Mouse (Mus musculus) layer of hippocampus, adult 8-10 months (tissue): ENCODE results near the gene Sipa1l2. TPM values are rescaled to one million over a fixed set of nuclear protein-coding genes. Genes with fewer than 3 reads are reported as not detected.

ENCODE experiments used
- DNase-seq, 2 experiments: peaks; one replicate each; pipeline ENCODE4 v3.0.0; 2022; ENCODE audit warnings: low spot score in 2 of 2
- total RNA-seq, 4 experiments: library from RNA; stranded (reverse); gene quantifications; 2 replicates each; pipeline ENCODE4 v1.2.4; 2022

The Sipa1l2 gene
- total RNA-seq, 4 experiments from 2014 or later: 55.3 to 61.5 (median 58.6) TPM

- no peak for DNase-seq
Measured at GRCm38 (mm10) chr8:125580426-125580825, 10.8 kb upstream of the Sipa1l2 start.

GRCm38 (mm10) chr8:125576127-125576526, 6.5 kb upstream of the Sipa1l2 start:
- DNase-seq: no peak

GRCm38 (mm10) chr8:125574280-125574679, 4.7 kb upstream of the Sipa1l2 start:
- DNase-seq: no peak

- no peak for DNase-seq
Measured at GRCm38 (mm10) chr8:125572246-125572645, 2.6 kb upstream of the Sipa1l2 start.

GRCm38 (mm10) chr8:125570835-125571465, 1.3 kb upstream of the Sipa1l2 start:
- DNase-seq: no peak

- no peak for DNase-seq
Measured at GRCm38 (mm10) chr8:125570389-125570788, 781 bp upstream of the Sipa1l2 start.

- DNase-seq: peak in 1 of 2 experiments; percentile 46
Measured at GRCm38 (mm10) chr8:125568851-125569532, 616 bp downstream of the Sipa1l2 start.

- no peak for DNase-seq
Measured at GRCm38 (mm10) chr8:125568421-125568850, 1.2 kb downstream of the Sipa1l2 start.

GRCm38 (mm10) chr8:125567569-125567968, 2.0 kb downstream of the Sipa1l2 start:
- DNase-seq: no peak

GRCm38 (mm10) chr8:125562878-125563277, 6.7 kb downstream of the Sipa1l2 start:
- no peak for DNase-seq

- no peak for DNase-seq
Measured at GRCm38 (mm10) chr8:125560825-125561490, 8.7 kb downstream of the Sipa1l2 start.

GRCm38 (mm10) chr8:125559066-125559653, 10.4 kb downstream of the Sipa1l2 start:
- DNase-seq: no peak

GRCm38 (mm10) chr8:125558109-125559065, 11.2 kb downstream of the Sipa1l2 start:
- peak; percentile 86 for DNase-seq

- DNase-seq: no peak
Measured at GRCm38 (mm10) chr8:125557391-125558108, 12.1 kb downstream of the Sipa1l2 start.

GRCm38 (mm10) chr8:125556706-125557105, 12.9 kb downstream of the Sipa1l2 start:
- DNase-seq: no peak

- DNase-seq: no peak
Measured at GRCm38 (mm10) chr8:125550567-125550966, 19.0 kb downstream of the Sipa1l2 start.

- DNase-seq: no peak
Measured at GRCm38 (mm10) chr8:125547296-125547695, 22.3 kb downstream of the Sipa1l2 start.

GRCm38 (mm10) chr8:125545866-125546265, 23.7 kb downstream of the Sipa1l2 start:
- DNase-seq: no peak

- no peak for DNase-seq
Measured at GRCm38 (mm10) chr8:125542893-125543613, 26.6 kb downstream of the Sipa1l2 start.
